ENCODE assay signal across 8 mouse cellular contexts in genomic region chr7:19086042-19086441, GRCm38 (mm10). TPM values are rescaled to one million over a fixed set of nuclear protein-coding genes. Genes with fewer than 3 reads are reported as not detected.
A peak's percentile ranks its signal among the peaks of the same experiment; 100 is the strongest.
DNase-seq lines count a peak whose midpoint lies in the region; ATAC-seq and TF ChIP-seq lines count a peak whose summit lies in the region.

No protein-coding gene starts in this region.

- no peak overlapping the region for H3K9ac ChIP-seq in midbrain, embryonic 11.5 days (ENCODE audit: low read length)
- no peak overlapping the region for H3K9ac ChIP-seq in midbrain, embryonic 16.5 days (ENCODE audit: low read depth, low read length)
- H3K9ac ChIP-seq in kidney, embryonic 16.5 days (replicated peaks; ENCODE audit: low read length), result no peak overlapping the region
- peak overlapping the region; percentile 65; the same call in 1 of the 2 replicates for H3K9ac ChIP-seq in stomach, postnatal 0 days (ENCODE audit: low read length)

- TF ChIP-seq CTCF in stomach, postnatal 0 days (IDR thresholded peaks at IDR 0.05; ENCODE audit: low read depth), result no peak

- peak; percentile 15; the same call in 1 of the 2 replicates for ATAC-seq in midbrain, embryonic 11.5 days (ENCODE audit: low FRiP score)
- no peak for ATAC-seq in midbrain, embryonic 16.5 days
- ATAC-seq in kidney, embryonic 16.5 days (ENCODE audit: low FRiP score, low TSS enrichment), result peak; percentile 32
- peak; percentile 15; the same call in 1 of the 2 replicates for ATAC-seq in stomach, postnatal 0 days (ENCODE audit: low FRiP score, low TSS enrichment)

- H3K4me1 ChIP-seq in midbrain, embryonic 11.5 days (ENCODE audit: control insufficient read depth, insufficient read depth, low read length), result peaks cover 9% of the 10 kb centered on the region
- no peaks in the 10 kb centered on the region for H3K4me1 ChIP-seq in midbrain, embryonic 16.5 days (ENCODE audit: control insufficient read depth, insufficient read depth, low read length)
- H3K4me1 ChIP-seq in kidney, embryonic 16.5 days (ENCODE audit: insufficient read depth, low read length), result peaks cover 49% of the 10 kb centered on the region
- H3K4me1 ChIP-seq in stomach, postnatal 0 days (replicated peaks; ENCODE audit: control insufficient read depth, insufficient read depth), result peaks cover 15% of the 10 kb centered on the region

- peaks cover 14% of the 10 kb centered on the region for H3K36me3 ChIP-seq in midbrain, embryonic 11.5 days (ENCODE audit: control insufficient read depth, insufficient read depth, low read length)
- peaks cover 21% of the 10 kb centered on the region for H3K36me3 ChIP-seq in midbrain, embryonic 16.5 days (ENCODE audit: control insufficient read depth, insufficient read depth, low read length)
- peaks cover 24% of the 10 kb centered on the region for H3K36me3 ChIP-seq in kidney, embryonic 16.5 days (ENCODE audit: insufficient read depth, low read length)
- peaks cover 16% of the 10 kb centered on the region for H3K36me3 ChIP-seq in stomach, postnatal 0 days (ENCODE audit: control insufficient read depth, insufficient read depth, low read length)

- peaks cover 5% of the 10 kb centered on the region; the same call in 1 of the 2 replicates for H3K27me3 ChIP-seq in midbrain, embryonic 11.5 days (ENCODE audit: control insufficient read depth, insufficient read depth, low read length)
- peaks cover 4% of the 10 kb centered on the region; the same call in 1 of the 2 replicates for H3K27me3 ChIP-seq in midbrain, embryonic 16.5 days (ENCODE audit: control insufficient read depth, insufficient read depth, low read depth, low read length)
- no peaks in the 10 kb centered on the region for H3K27me3 ChIP-seq in kidney, embryonic 16.5 days (ENCODE audit: insufficient read depth, low read length)
- no peaks in the 10 kb centered on the region for H3K27me3 ChIP-seq in stomach, postnatal 0 days (ENCODE audit: control insufficient read depth, insufficient read depth, low read length)

- H3K4me3 ChIP-seq in midbrain, embryonic 11.5 days (ENCODE audit: low read depth, low read length), result no peak overlapping the region
- no peak overlapping the region for H3K4me3 ChIP-seq in midbrain, embryonic 16.5 days (ENCODE audit: low read depth, low read length)
- peak overlapping the region; percentile 20 for H3K4me3 ChIP-seq in kidney, embryonic 16.5 days (ENCODE audit: low read length)
- peak overlapping the region; percentile 54 for H3K4me3 ChIP-seq in stomach, postnatal 0 days (ENCODE audit: low read depth, low read length)

- no peaks in the 10 kb centered on the region for H3K9me3 ChIP-seq in midbrain, embryonic 11.5 days (ENCODE audit: control insufficient read depth, low read length)
- no peaks in the 10 kb centered on the region for H3K9me3 ChIP-seq in midbrain, embryonic 16.5 days (replicated peaks; ENCODE audit: control insufficient read depth, low read length, poor library complexity, severe bottlenecking)
- no peaks in the 10 kb centered on the region for H3K9me3 ChIP-seq in kidney, embryonic 16.5 days (ENCODE audit: low read length)
- no peaks in the 10 kb centered on the region for H3K9me3 ChIP-seq in stomach, postnatal 0 days (ENCODE audit: control insufficient read depth, low read length)

- no peak overlapping the region for H3K27ac ChIP-seq in midbrain, embryonic 11.5 days (ENCODE audit: low read depth, low read length)
- no peak overlapping the region for H3K27ac ChIP-seq in midbrain, embryonic 16.5 days (ENCODE audit: low read length)
- H3K27ac ChIP-seq in kidney, embryonic 16.5 days (ENCODE audit: low read length), result no peak overlapping the region
- H3K27ac ChIP-seq in stomach, postnatal 0 days (replicated peaks), result peak overlapping the region; percentile 83; the same call in 1 of the 2 replicates

- no peak for TF ChIP-seq EP300 in stomach, postnatal 0 days (optimal IDR thresholded peaks at IDR 0.05)

- 9% methylated on average over 14 of the region's 14 CpGs for WGBS in midbrain, embryonic 11.5 days
- WGBS in midbrain, embryonic 16.5 days, result 17% methylated on average over 14 of the region's 14 CpGs
- 10% methylated on average over 14 of the region's 14 CpGs for WGBS in kidney, embryonic 16.5 days
- 10% methylated on average over 14 of the region's 14 CpGs for WGBS in stomach, postnatal 0 days

- H3K4me2 ChIP-seq in midbrain, embryonic 11.5 days, result no peak overlapping the region
- no peak overlapping the region for H3K4me2 ChIP-seq in midbrain, embryonic 16.5 days (ENCODE audit: low read length)
- peak overlapping the region; percentile 50 for H3K4me2 ChIP-seq in kidney, embryonic 16.5 days (replicated peaks; ENCODE audit: low read depth, low read length)
- peak overlapping the region; percentile 69 for H3K4me2 ChIP-seq in stomach, postnatal 0 days (replicated peaks; ENCODE audit: low read depth)

- DNase-seq in midbrain, embryonic 11.5 days (ENCODE audit: low spot score, missing footprints), result peak; percentile 89
- peak; percentile 72 for DNase-seq in embryo, embryonic 11 days
- peak; percentile 64 for DNase-seq in lung, postnatal 36 days
- peak; percentile 77 for DNase-seq in stomach, postnatal 0 days (ENCODE audit: low spot score)
- no peak for DNase-seq in MN1 (ENCODE audit: low spot score)
- DNase-seq in left cerebral cortex, adult 11 months (ENCODE audit: low spot score), result no peak

RNA-seq across cellular contexts. Expression of gene Dmpk, which starts 2.4 kb away (rescaled TPM):
- 7.0 and 7.3 TPM in 2 replicates for polyA plus RNA-seq in midbrain, embryonic 11.5 days (2014; fragmentation: Nextera tagmentation; extraction: Ambion mirVana)
- 6.9 and 8.1 TPM in 2 replicates for polyA plus RNA-seq in midbrain, embryonic 16.5 days (2015; fragmentation: Nextera tagmentation; extraction: Ambion mirVana)
- polyA plus RNA-seq in kidney, embryonic 16.5 days (2015; fragmentation: Nextera tagmentation; extraction: Ambion mirVana), result 17.2 and 27.5 TPM in 2 replicates
- polyA plus RNA-seq in stomach, postnatal 0 days (2015; fragmentation: Nextera tagmentation; extraction: Ambion mirVana), result 91.3 and 103 TPM in 2 replicates

RNA-seq across cellular contexts. Expression of gene Six5, which starts 8.4 kb away (rescaled TPM):
- 7.0 and 8.8 TPM in 2 replicates for polyA plus RNA-seq in midbrain, embryonic 11.5 days (2014; fragmentation: Nextera tagmentation; extraction: Ambion mirVana)
- polyA plus RNA-seq in midbrain, embryonic 16.5 days (2015; fragmentation: Nextera tagmentation; extraction: Ambion mirVana), result 1.5 and 1.6 TPM in 2 replicates
- 9.5 and 10.5 TPM in 2 replicates for polyA plus RNA-seq in kidney, embryonic 16.5 days (2015; fragmentation: Nextera tagmentation; extraction: Ambion mirVana)
- polyA plus RNA-seq in stomach, postnatal 0 days (2015; fragmentation: Nextera tagmentation; extraction: Ambion mirVana), result 6.1 and 7.7 TPM in 2 replicates

RNA-seq across cellular contexts. Expression of gene Dmwd, which starts 10.0 kb away (rescaled TPM):
- polyA plus RNA-seq in midbrain, embryonic 11.5 days (2014; fragmentation: Nextera tagmentation; extraction: Ambion mirVana), result 15.2 and 16.9 TPM in 2 replicates
- 28.4 and 28.7 TPM in 2 replicates for polyA plus RNA-seq in midbrain, embryonic 16.5 days (2015; fragmentation: Nextera tagmentation; extraction: Ambion mirVana)
- 15.5 and 16.8 TPM in 2 replicates for polyA plus RNA-seq in kidney, embryonic 16.5 days (2015; fragmentation: Nextera tagmentation; extraction: Ambion mirVana)
- polyA plus RNA-seq in stomach, postnatal 0 days (2015; fragmentation: Nextera tagmentation; extraction: Ambion mirVana), result 4.5 and 7.0 TPM in 2 replicates

RNA-seq across cellular contexts. Expression of gene Rsph6a, which starts 31.6 kb away (rescaled TPM):
- polyA plus RNA-seq in midbrain, embryonic 11.5 days (2014; fragmentation: Nextera tagmentation; extraction: Ambion mirVana), result not detected in 2 replicates
- 0.14 and 0.28 TPM in 2 replicates for polyA plus RNA-seq in midbrain, embryonic 16.5 days (2015; fragmentation: Nextera tagmentation; extraction: Ambion mirVana)
- not detected in 2 replicates for polyA plus RNA-seq in kidney, embryonic 16.5 days (2015; fragmentation: Nextera tagmentation; extraction: Ambion mirVana)
- not detected in 2 replicates for polyA plus RNA-seq in stomach, postnatal 0 days (2015; fragmentation: Nextera tagmentation; extraction: Ambion mirVana)

RNA-seq across cellular contexts. Expression of gene Gm4969, which starts 32.1 kb away (rescaled TPM):
- polyA plus RNA-seq in midbrain, embryonic 11.5 days (2014; fragmentation: Nextera tagmentation; extraction: Ambion mirVana), result 0.46 and 0.58 TPM in 2 replicates
- polyA plus RNA-seq in midbrain, embryonic 16.5 days (2015; fragmentation: Nextera tagmentation; extraction: Ambion mirVana), result 8.2 and 9.5 TPM in 2 replicates
- polyA plus RNA-seq in kidney, embryonic 16.5 days (2015; fragmentation: Nextera tagmentation; extraction: Ambion mirVana), result 3.2 and 4.3 TPM in 2 replicates
- polyA plus RNA-seq in stomach, postnatal 0 days (2015; fragmentation: Nextera tagmentation; extraction: Ambion mirVana), result 0.72 and 0.76 TPM in 2 replicates

Comparison
In these comparisons a context has a peak if more than half of its experiments do, and no peak if none do; other contexts are left out.
1. DNase-seq: peak in midbrain, embryonic 11.5 days (single experiment), embryo, embryonic 11 days (single experiment), lung, postnatal 36 days (single experiment) and stomach, postnatal 0 days (single experiment); none in MN1 (single experiment) and left cerebral cortex, adult 11 months (single experiment).
2. H3K4me2 ChIP-seq: peak in kidney, embryonic 16.5 days (single experiment) and stomach, postnatal 0 days (single experiment); none in midbrain, embryonic 11.5 days (single experiment) and midbrain, embryonic 16.5 days (single experiment).
3. H3K4me3 ChIP-seq: peak in kidney, embryonic 16.5 days (single experiment) and stomach, postnatal 0 days (single experiment); none in midbrain, embryonic 11.5 days (single experiment) and midbrain, embryonic 16.5 days (single experiment).